Mouse (Mus musculus) spleen, postnatal 14 days (tissue): ENCODE data around the gene Nr0b2.
"Not testable (repeated sequence)": the region's sequence is repeated elsewhere in the genome, so short reads cannot be mapped to it uniquely, and the experiment has no call there.

Experiments
- DNase-seq, 2 experiments: peaks; one replicate each; pipeline ENCODE4 v3.0.0; 2021 to 2022; ENCODE audit warnings: low spot score in 2 of 2

Nr0b2 gene

GRCm38 (mm10) chr4:133552768-133553447 is at the start of gene Nr0b2:
Nr0b2 (plus strand) TSS chr4:133553376.
- DNase-seq, result no peak

- no peak for DNase-seq
Measured at GRCm38 (mm10) chr4:133504300-133504699, 48.9 kb upstream of the Nr0b2 start.

- DNase-seq, result no peak
Measured at GRCm38 (mm10) chr4:133504755-133505485, 48.3 kb upstream of the Nr0b2 start.

GRCm38 (mm10) chr4:133506573-133506972 is 46.6 kb upstream of the Nr0b2 start:
- DNase-seq, result no peak

- no peak for DNase-seq
Measured at GRCm38 (mm10) chr4:133508990-133509389, 44.2 kb upstream of the Nr0b2 start.

- DNase-seq, result no peak
Measured at GRCm38 (mm10) chr4:133511050-133511449, 42.1 kb upstream of the Nr0b2 start.

- not testable (repeated sequence) for DNase-seq
Measured at GRCm38 (mm10) chr4:133512511-133512910, 40.7 kb upstream of the Nr0b2 start.

GRCm38 (mm10) chr4:133512972-133513371 is 40.2 kb upstream of the Nr0b2 start:
- peak; percentile 33 to 52 for DNase-seq

- DNase-seq, result no peak
Measured at GRCm38 (mm10) chr4:133518601-133519368, 34.4 kb upstream of the Nr0b2 start, which contains the start of gene Kdf1. Kdf1 (plus strand) TSS chr4:133518963.

GRCm38 (mm10) chr4:133519369-133519665 is 33.9 kb upstream of the Nr0b2 start:
- DNase-seq, result no peak

- no peak for DNase-seq
Measured at GRCm38 (mm10) chr4:133521502-133521901, 31.7 kb upstream of the Nr0b2 start.

GRCm38 (mm10) chr4:133527788-133528187 is 25.4 kb upstream of the Nr0b2 start:
- DNase-seq, result no peak

- no peak for DNase-seq
Measured at GRCm38 (mm10) chr4:133532777-133533176, 20.4 kb upstream of the Nr0b2 start.

- no peak for DNase-seq
Measured at GRCm38 (mm10) chr4:133536081-133536480, 17.1 kb upstream of the Nr0b2 start.

GRCm38 (mm10) chr4:133536652-133537051 is 16.5 kb upstream of the Nr0b2 start:
- DNase-seq, result no peak

GRCm38 (mm10) chr4:133545272-133546231 is 7.6 kb upstream of the Nr0b2 start, which contains the start of gene Nudc:
Nudc (minus strand) TSS chr4:133545996.
- DNase-seq, result peak; percentile 89 to 91

- no peak for DNase-seq
Measured at GRCm38 (mm10) chr4:133552029-133552428, 1.1 kb upstream of the Nr0b2 start.

- DNase-seq, result no peak
Measured at GRCm38 (mm10) chr4:133553448-133554330, 513 bp downstream of the Nr0b2 start.

GRCm38 (mm10) chr4:133557041-133557717 is 4.0 kb downstream of the Nr0b2 start:
- no peak for DNase-seq

- DNase-seq, result no peak
Measured at GRCm38 (mm10) chr4:133559846-133560245, 6.7 kb downstream of the Nr0b2 start.
